Mouse (Mus musculus) kidney, adult 11 months (tissue): Measurements from ENCODE around the gene 1700001C19Rik.

ENCODE experiments used
- DNase-seq: peaks from one replicate; pipeline ENCODE4 v3.0.0; 2022

1700001C19Rik gene

GRCm38 (mm10) chr17:47368401-47369086 lies 68.6 kb downstream of the 1700001C19Rik start, which contains the start of gene Mrps10:
Gene Mrps10, plus strand, starts transcription at chr17:47368887.
- DNase-seq = peak; percentile 80
